Mouse (Mus musculus) heart, postnatal 0 days (tissue): ENCODE data around the gene Ippk. TPM values are rescaled to one million over a fixed set of nuclear protein-coding genes. Genes with fewer than 3 reads are reported as not detected.

Experiments used
- ATAC-seq: fragments of 200-750 bp; cut with Nextera tagmentation; 2 replicates; pipeline ENCODE4 v1.8.0; 2017; ENCODE audit warnings: low read depth, moderate number of reproducible peaks, moderate library complexity; ENCODE audit not compliant: insufficient read depth
- DNase-seq: peaks from one replicate; pipeline ENCODE4 v3.0.0-alpha.2; 2016; ENCODE audit warnings: low spot score
- H3K27ac ChIP-seq: fragments of 300-500 bp; sonication (generic); 2 replicates; pipeline ENCODE4 v1.5.1; 2014; ENCODE audit warnings: low read depth, mild to moderate bottlenecking
- H3K27me3 ChIP-seq: fragments of 300-500 bp; sonication (generic); 2 replicates; pipeline ENCODE4 v1.6.1; 2014; ENCODE audit warnings: low read length, mixed read lengths; ENCODE audit not compliant: control insufficient read depth, insufficient read depth
- H3K36me3 ChIP-seq: fragments of 300-500 bp; sonication (generic); replicated peaks from 2 replicates; pipeline ENCODE4 v1.6.1; 2014; ENCODE audit warnings: low read length, mixed read lengths; ENCODE audit not compliant: control insufficient read depth, insufficient read depth
- H3K4me1 ChIP-seq: fragments of 300-500 bp; sonication (generic); 2 replicates; pipeline ENCODE4 v1.6.1; 2014; ENCODE audit warnings: antibody characterized with exemption; ENCODE audit not compliant: control insufficient read depth, insufficient read depth
- H3K4me2 ChIP-seq: fragments of 300-500 bp; sonication (generic); 2 replicates; pipeline ENCODE4 v1.6.1; 2014; ENCODE audit warnings: low read depth, mild to moderate bottlenecking, low read length, moderate library complexity
- H3K4me3 ChIP-seq: fragments of 300-500 bp; sonication (generic); 2 replicates; pipeline ENCODE4 v1.5.1; 2014; ENCODE audit warnings: low read depth, low read length
- H3K9ac ChIP-seq: fragments of 300-500 bp; sonication (generic); replicated peaks from 2 replicates; pipeline ENCODE4 v1.6.1; 2014; ENCODE audit warnings: low read depth, low read length, mixed read lengths
- H3K9me3 ChIP-seq: fragments of 300-500 bp; sonication (generic); replicated peaks from 2 replicates; pipeline ENCODE4 v1.6.1; 2016; ENCODE audit warnings: low read length; ENCODE audit not compliant: control insufficient read depth
- CTCF ChIP-seq: IDR thresholded peaks from 2 replicates; pipeline ENCODE4 v1.5.1; 2016; ENCODE audit warnings: antibody characterized with exemption, control low read depth, low read depth
- EP300 ChIP-seq: IDR thresholded peaks from 2 replicates; pipeline ENCODE4 v1.6.1; 2016; ENCODE audit warnings: antibody characterized with exemption, low read depth
- WGBS: fragments of 180-500 bp; shearing (Covaris S2); extraction: QIAGEN DNeasy Blood & Tissue Kit; methylation state at CpG from one replicate; pipeline ENCODE4 v1.1.7; 2014; 5-methylcytosine and 5-hydroxymethylcytosine counted together
- polyA plus RNA-seq: library from polyadenylated mRNA; unstranded; fragments of >200 nt; fragmentation: Nextera tagmentation; extraction: Ambion mirVana; gene quantifications from 2 replicates; pipeline ENCODE4 v1.2.1, GENCODE M21; 2015
- total RNA-seq: library from RNA; depleted of rRNA; stranded (reverse); fragments of >200 nt; gene quantifications from 2 replicates; pipeline ENCODE4 v1.2.3, GENCODE M21; 2014; ENCODE audit warnings: low replicate concordance

The Ippk gene
- total and polyA plus RNA-seq, 2 experiments from 2014 or later = 8.0 to 9.3 TPM

- Histone ChIP-seq H3K9me3 (no peaks in the 10 kb centered on the region), H3K36me3 (no peaks in the 10 kb centered on the region), H3K27ac (peak overlapping the region; percentile 67), H3K4me1 (peaks cover 4% of the 10 kb centered on the region), H3K4me2 (no peak overlapping the region), H3K27me3 (no peaks in the 10 kb centered on the region), H3K4me3 (no peak overlapping the region), H3K9ac (no peak overlapping the region)
- no peak for TF ChIP-seq EP300
- no peak for TF ChIP-seq CTCF
- peak; percentile 47 for ATAC-seq
- DNase-seq = no peak
- WGBS = 38% methylated on average over 5 of the region's 5 CpGs
Observed at GRCm38 (mm10) chr13:49480551-49480950, 59.5 kb downstream of the Ippk start.

- no peak overlapping the region for H3K9ac ChIP-seq
- no peaks in the 10 kb centered on the region for H3K9me3 ChIP-seq
- no peak overlapping the region for H3K4me3 ChIP-seq
- H3K4me2 ChIP-seq = no peak overlapping the region
- H3K36me3 ChIP-seq = no peaks in the 10 kb centered on the region
- DNase-seq (no peak), ATAC-seq (no peak)
- 90% methylated on average over 5 of the region's 5 CpGs for WGBS
- TF ChIP-seq CTCF (no peak), EP300 (no peak)
- no peaks in the 10 kb centered on the region for H3K4me1 ChIP-seq
- H3K27ac ChIP-seq = no peak overlapping the region
- no peaks in the 10 kb centered on the region for H3K27me3 ChIP-seq
Observed at GRCm38 (mm10) chr13:49485388-49485787, 64.3 kb downstream of the Ippk start.

- DNase-seq (no peak), ATAC-seq (no peak)
- peaks cover 13% of the 10 kb centered on the region for H3K4me1 ChIP-seq
- TF ChIP-seq EP300 (no peak), CTCF (no peak)
- peak within 1 kb of the TSS; percentile 16; the same call in 1 of the 2 replicates for H3K27ac ChIP-seq
- H3K9ac ChIP-seq = no peak within 1 kb of the TSS
- H3K4me2 ChIP-seq = no peak within 1 kb of the TSS
- no peaks in the 10 kb centered on the region for H3K27me3 ChIP-seq
- H3K36me3 ChIP-seq = no peaks in the 10 kb centered on the region
- H3K4me3 ChIP-seq = no peak within 1 kb of the TSS
- no peaks in the 10 kb centered on the region for H3K9me3 ChIP-seq
- 37% methylated on average over 6 of the region's 6 CpGs for WGBS
Observed at GRCm38 (mm10) chr13:49492376-49493368, 71.6 kb downstream of the Ippk start, which contains the start of gene Tes3-ps. Gene Tes3-ps (plus strand): TSS chr13:49493318.

- no peaks in the 10 kb centered on the region; the same call in 1 of the 2 replicates for H3K9me3 ChIP-seq
- ATAC-seq (no peak), DNase-seq (no peak)
- peak within 1 kb of the TSS; percentile 52 for H3K4me2 ChIP-seq
- 53% methylated on average over 4 of the region's 4 CpGs for WGBS
- TF ChIP-seq EP300 = no peak
- no peak for TF ChIP-seq CTCF
- no peaks in the 10 kb centered on the region for H3K27me3 ChIP-seq
- peak within 1 kb of the TSS; percentile 71 for H3K27ac ChIP-seq
- no peaks in the 10 kb centered on the region for H3K4me1 ChIP-seq
- H3K36me3 ChIP-seq = no peaks in the 10 kb centered on the region
- H3K9ac ChIP-seq = peak within 1 kb of the TSS; percentile 17; the same call in 1 of the 2 replicates
- H3K4me3 ChIP-seq = peak within 1 kb of the TSS; percentile 26
Observed at GRCm38 (mm10) chr13:49504510-49504909, 83.5 kb downstream of the Ippk start, which contains the start of gene Ecm2. Gene Ecm2 (plus strand): TSS chr13:49504810.

- Histone ChIP-seq H3K9me3 (no peaks in the 10 kb centered on the region), H3K4me3 (0 out of 2 replicates have a peak overlapping the region, but pooled peaks have one; percentile 7), H3K4me1 (no peaks in the 10 kb centered on the region), H3K27me3 (no peaks in the 10 kb centered on the region), H3K4me2 (peak overlapping the region; percentile 52), H3K36me3 (no peaks in the 10 kb centered on the region), H3K9ac (peak overlapping the region; percentile 17; the same call in 1 of the 2 replicates), H3K27ac (no peak overlapping the region)
- DNase-seq (no peak), ATAC-seq (no peak)
- WGBS = 77% methylated on average over 4 of the region's 4 CpGs
- no peak for TF ChIP-seq CTCF
- TF ChIP-seq EP300 = no peak
Observed at GRCm38 (mm10) chr13:49505776-49506175, 84.7 kb downstream of the Ippk start.
